Mouse (Mus musculus) adipocyte (in vitro differentiated cells): Measurements from ENCODE around the gene Ccdc171.
"Not testable (repeated sequence)": the region's sequence is repeated elsewhere in the genome, so short reads cannot be mapped to it uniquely, and the experiment has no call there.

ENCODE experiments used
- DNase-seq: peaks from one replicate; pipeline ENCODE4 v3.0.0-alpha.2; 2016; ENCODE audit warnings: low spot score

Gene Ccdc171

GRCm38 (mm10) chr4:83657021-83657420 lies 131.7 kb downstream of the Ccdc171 start:
- no peak for DNase-seq

GRCm38 (mm10) chr4:83658415-83658814 lies 133.1 kb downstream of the Ccdc171 start:
- no peak for DNase-seq

- no peak for DNase-seq
Observed at GRCm38 (mm10) chr4:83659411-83659810, 134.1 kb downstream of the Ccdc171 start.

GRCm38 (mm10) chr4:83661519-83662271 lies 136.3 kb downstream of the Ccdc171 start:
- no peak for DNase-seq

GRCm38 (mm10) chr4:83662301-83662700 lies 137.0 kb downstream of the Ccdc171 start:
- DNase-seq, result no peak

- DNase-seq, result no peak
Observed at GRCm38 (mm10) chr4:83669552-83669951, 144.2 kb downstream of the Ccdc171 start.

- DNase-seq, result not testable (repeated sequence)
Observed at GRCm38 (mm10) chr4:83675308-83675707, 150.0 kb downstream of the Ccdc171 start.

GRCm38 (mm10) chr4:83676444-83676843 lies 151.1 kb downstream of the Ccdc171 start:
- DNase-seq, result no peak

- DNase-seq, result no peak
Observed at GRCm38 (mm10) chr4:83681081-83681480, 155.7 kb downstream of the Ccdc171 start.

GRCm38 (mm10) chr4:83682866-83683265 lies 157.5 kb downstream of the Ccdc171 start:
- no peak for DNase-seq

GRCm38 (mm10) chr4:83700190-83700589 lies 174.8 kb downstream of the Ccdc171 start:
- peak; percentile 40 for DNase-seq

GRCm38 (mm10) chr4:83716996-83717395 lies 191.7 kb downstream of the Ccdc171 start:
- no peak for DNase-seq

GRCm38 (mm10) chr4:83719816-83720215 lies 194.5 kb downstream of the Ccdc171 start:
- no peak for DNase-seq

GRCm38 (mm10) chr4:83725136-83725535 lies 199.8 kb downstream of the Ccdc171 start:
- DNase-seq, result peak; percentile 34

GRCm38 (mm10) chr4:83739137-83739890 lies 214.0 kb downstream of the Ccdc171 start:
- no peak for DNase-seq

GRCm38 (mm10) chr4:83739891-83740277 lies 214.5 kb downstream of the Ccdc171 start:
- DNase-seq, result no peak

GRCm38 (mm10) chr4:83742806-83743460 lies 217.6 kb downstream of the Ccdc171 start:
- no peak for DNase-seq

GRCm38 (mm10) chr4:83775136-83775535 lies 249.8 kb downstream of the Ccdc171 start:
- no peak for DNase-seq

- DNase-seq, result no peak
Observed at GRCm38 (mm10) chr4:83780044-83780443, 254.7 kb downstream of the Ccdc171 start.

GRCm38 (mm10) chr4:83785115-83785514 lies 259.8 kb downstream of the Ccdc171 start:
- DNase-seq, result no peak

GRCm38 (mm10) chr4:83791811-83792210 lies 266.5 kb downstream of the Ccdc171 start:
- DNase-seq, result no peak

- DNase-seq, result peak; percentile 74
Observed at GRCm38 (mm10) chr4:83794315-83794922, 269.1 kb downstream of the Ccdc171 start.
